Mouse (Mus musculus) heart, postnatal 0 days (tissue): ENCODE data around the gene Ccdc85c.
A peak's percentile ranks its signal among the peaks of the same experiment; 100 is the strongest.

Experiments used
- CTCF ChIP-seq: IDR thresholded peaks from 2 replicates; pipeline ENCODE4 v1.5.1; 2016; ENCODE audit warnings: antibody characterized with exemption, control low read depth, low read depth
- EP300 ChIP-seq: IDR thresholded peaks from 2 replicates; pipeline ENCODE4 v1.6.1; 2016; ENCODE audit warnings: antibody characterized with exemption, low read depth

- TF ChIP-seq CTCF: 0 out of 2 replicates have a peak, but pooled peaks have one; percentile 20
- TF ChIP-seq EP300: no peak
Measured at GRCm38 (mm10) chr12:108256734-108257133, 18.5 kb downstream of the Ccdc85c start.
